Mouse (Mus musculus) kidney, postnatal 0 days (tissue): Measurements from ENCODE around the gene Cntnap2. TPM values are rescaled to one million over a fixed set of nuclear protein-coding genes. Genes with fewer than 3 reads are reported as not detected.
"Not testable (repeated sequence)": the region's sequence is repeated elsewhere in the genome, so short reads cannot be mapped to it uniquely, and the experiment has no call there.

Experiments used
- ATAC-seq: fragments of 200-750 bp; cut with Nextera tagmentation; replicated peaks from 2 replicates; pipeline ENCODE4 v1.8.0; 2017; ENCODE audit warnings: low read depth, moderate number of reproducible peaks, moderate TSS enrichment, moderate library complexity; ENCODE audit not compliant: low FRiP score
- DNase-seq: peaks from one replicate; pipeline ENCODE4 v3.0.0-alpha.2; 2016; ENCODE audit warnings: low spot score
- H3K27ac ChIP-seq: fragments of 300-500 bp; sonication (generic); 2 replicates; pipeline ENCODE4 v1.5.1; 2014; ENCODE audit warnings: mild to moderate bottlenecking
- H3K27me3 ChIP-seq: fragments of 300-500 bp; sonication (generic); 2 replicates; pipeline ENCODE4 v1.6.1; 2014; ENCODE audit warnings: low read length, mixed read lengths; ENCODE audit not compliant: insufficient read depth
- H3K36me3 ChIP-seq: fragments of 300-500 bp; sonication (generic); 2 replicates; pipeline ENCODE4 v1.6.1; 2014; ENCODE audit warnings: low read length, mixed read lengths; ENCODE audit not compliant: insufficient read depth
- H3K4me1 ChIP-seq: fragments of 300-500 bp; sonication (generic); replicated peaks from 2 replicates; pipeline ENCODE4 v1.6.1; 2014; ENCODE audit warnings: antibody characterized with exemption, low read length, mixed read lengths; ENCODE audit not compliant: insufficient read depth
- H3K4me2 ChIP-seq: fragments of 300-500 bp; sonication (generic); 2 replicates; pipeline ENCODE4 v1.6.1; 2014; ENCODE audit warnings: mild to moderate bottlenecking, low read length, moderate library complexity, mixed read lengths
- H3K4me3 ChIP-seq: fragments of 300-500 bp; sonication (generic); replicated peaks from 2 replicates; pipeline ENCODE4 v1.5.1; 2014; ENCODE audit warnings: low read depth, low read length
- H3K9ac ChIP-seq: fragments of 300-500 bp; sonication (generic); 2 replicates; pipeline ENCODE4 v1.6.1; 2014; ENCODE audit warnings: low read depth, low read length
- H3K9me3 ChIP-seq: fragments of 300-500 bp; sonication (generic); replicated peaks from 2 replicates; pipeline ENCODE4 v1.6.1; 2016; ENCODE audit warnings: low read length, inconsistent platforms, mixed read lengths
- CTCF ChIP-seq: IDR thresholded peaks from 2 replicates; pipeline ENCODE4 v1.5.1; 2016; ENCODE audit warnings: antibody characterized with exemption, low read depth, mild to moderate bottlenecking, moderate library complexity
- WGBS: fragments of 180-500 bp; shearing (Covaris S2); extraction: QIAGEN DNeasy Blood & Tissue Kit; methylation state at CpG from one replicate; pipeline ENCODE4 v1.1.7; 2014; 5-methylcytosine and 5-hydroxymethylcytosine counted together
- polyA plus RNA-seq: library from polyadenylated mRNA; unstranded; fragments of >200 nt; fragmentation: Nextera tagmentation; extraction: Ambion mirVana; gene quantifications from 2 replicates; pipeline ENCODE4 v1.2.1, GENCODE M21; 2015

Gene Cntnap2
- polyA plus RNA-seq, 1 experiment from 2014 or later = 2.8 TPM

DNA sequence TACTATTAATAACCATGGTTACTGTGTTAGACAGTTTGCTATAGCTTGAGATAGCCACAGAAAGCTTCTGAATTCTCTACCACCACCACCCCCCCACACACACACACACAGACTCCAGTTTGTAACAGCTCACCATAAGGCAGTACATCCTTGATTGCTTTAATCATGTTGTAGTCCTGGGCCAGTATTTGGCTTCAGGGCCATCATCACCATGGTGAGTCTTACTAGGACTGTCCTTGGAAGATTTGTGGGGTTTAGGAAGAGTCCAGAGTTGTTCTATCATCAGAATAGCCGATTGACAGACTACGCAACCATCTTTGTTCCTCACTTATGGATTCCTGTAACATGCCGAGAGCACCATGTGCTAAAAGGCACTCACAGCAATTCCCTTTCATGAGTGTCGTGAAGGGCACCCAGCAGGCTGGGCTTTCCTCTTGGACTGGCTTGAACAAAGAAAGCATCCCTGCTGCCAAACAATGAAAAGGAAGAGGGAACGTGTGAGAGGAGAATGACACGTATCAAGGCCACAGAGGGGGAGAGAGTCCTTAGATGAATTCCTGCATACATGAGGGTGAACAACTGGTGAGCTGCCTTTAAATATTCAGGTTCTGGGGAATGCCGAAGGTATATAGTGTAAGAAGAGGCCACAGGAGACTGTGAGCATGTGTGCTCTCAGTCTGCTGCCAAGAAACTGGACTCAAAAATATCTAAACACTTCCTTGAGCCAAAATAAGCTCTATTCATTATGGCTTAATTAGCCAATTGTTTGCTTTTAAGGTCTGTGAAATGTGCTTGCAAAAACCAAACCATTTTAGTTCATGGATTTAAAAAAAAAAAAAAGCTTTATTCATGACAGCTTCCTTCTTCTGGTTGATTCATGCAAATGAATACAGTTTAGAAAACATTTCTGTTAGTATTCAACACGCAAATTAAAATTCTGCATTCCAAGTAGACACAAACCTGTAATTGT lies 2213.7 kb downstream of the Cntnap2 start:
- H3K27ac ChIP-seq = no peak overlapping the region
- no peaks in the 10 kb centered on the region for H3K4me1 ChIP-seq
- TF ChIP-seq CTCF = no peak
- H3K9me3 ChIP-seq = no peaks in the 10 kb centered on the region
- DNase-seq (peak; percentile 49), ATAC-seq (no peak)
- H3K27me3 ChIP-seq = no peaks in the 10 kb centered on the region
- H3K4me2 ChIP-seq = no peak overlapping the region
- no peak overlapping the region for H3K9ac ChIP-seq
- WGBS = 62% methylated on average over 8 of the region's 8 CpGs
- no peaks in the 10 kb centered on the region for H3K36me3 ChIP-seq
- no peak overlapping the region for H3K4me3 ChIP-seq

DNA sequence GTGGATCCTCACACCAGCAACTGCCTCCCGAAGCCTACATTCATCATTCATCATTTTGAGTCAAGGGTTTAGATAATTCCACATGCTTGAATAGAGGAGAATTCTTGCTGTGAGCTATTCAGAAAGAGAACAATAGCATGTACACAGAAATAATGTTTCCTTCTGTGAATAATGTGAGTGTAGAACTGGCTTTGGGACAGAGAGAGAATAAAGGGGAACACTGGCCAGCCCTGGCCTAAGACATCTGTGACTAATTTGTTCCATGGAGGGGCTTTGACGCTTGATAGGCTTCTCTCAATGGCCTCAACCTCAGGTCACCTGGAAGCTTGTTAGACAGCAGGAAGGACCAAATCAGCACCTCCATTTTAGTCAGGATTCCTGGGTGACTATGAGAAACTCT lies 2215.9 kb downstream of the Cntnap2 start:
- no peaks in the 10 kb centered on the region for H3K36me3 ChIP-seq
- 76% methylated on average over 2 of the region's 2 CpGs for WGBS
- no peak overlapping the region for H3K4me2 ChIP-seq
- ATAC-seq = no peak
- no peaks in the 10 kb centered on the region for H3K4me1 ChIP-seq
- no peak overlapping the region for H3K27ac ChIP-seq
- no peak for TF ChIP-seq CTCF
- H3K9ac ChIP-seq = no peak overlapping the region
- no peaks in the 10 kb centered on the region for H3K9me3 ChIP-seq
- H3K4me3 ChIP-seq = no peak overlapping the region
- H3K27me3 ChIP-seq = no peaks in the 10 kb centered on the region
- DNase-seq = no peak

DNA sequence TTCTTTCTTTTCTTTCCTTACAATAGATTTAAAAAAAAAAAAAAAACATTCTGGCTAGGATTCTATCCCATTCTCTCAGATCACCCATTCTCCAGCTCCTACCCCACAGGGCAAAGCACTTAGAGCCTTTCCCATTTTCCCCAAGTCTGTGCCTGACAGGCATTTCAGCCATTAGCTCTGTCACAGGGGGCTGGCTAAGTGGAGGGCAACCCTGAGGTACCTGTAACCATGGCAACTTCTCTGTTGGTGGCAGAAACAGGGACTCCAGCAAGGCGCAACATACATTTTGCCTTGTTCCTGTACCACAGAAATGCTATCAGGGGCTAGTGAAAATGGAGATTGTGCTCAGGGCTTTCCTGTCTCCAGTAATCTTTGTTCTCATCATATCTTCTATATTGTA lies 2220.0 kb downstream of the Cntnap2 start:
- H3K27ac ChIP-seq = no peak overlapping the region
- H3K4me3 ChIP-seq = no peak overlapping the region
- H3K9ac ChIP-seq = no peak overlapping the region
- WGBS = 86% methylated on average over 1 of the region's 1 CpGs
- no peaks in the 10 kb centered on the region for H3K9me3 ChIP-seq
- no peak for ATAC-seq
- no peak overlapping the region for H3K4me2 ChIP-seq
- H3K27me3 ChIP-seq = no peaks in the 10 kb centered on the region
- H3K36me3 ChIP-seq = no peaks in the 10 kb centered on the region
- no peak for DNase-seq
- H3K4me1 ChIP-seq = no peaks in the 10 kb centered on the region
- no peak for TF ChIP-seq CTCF

DNA sequence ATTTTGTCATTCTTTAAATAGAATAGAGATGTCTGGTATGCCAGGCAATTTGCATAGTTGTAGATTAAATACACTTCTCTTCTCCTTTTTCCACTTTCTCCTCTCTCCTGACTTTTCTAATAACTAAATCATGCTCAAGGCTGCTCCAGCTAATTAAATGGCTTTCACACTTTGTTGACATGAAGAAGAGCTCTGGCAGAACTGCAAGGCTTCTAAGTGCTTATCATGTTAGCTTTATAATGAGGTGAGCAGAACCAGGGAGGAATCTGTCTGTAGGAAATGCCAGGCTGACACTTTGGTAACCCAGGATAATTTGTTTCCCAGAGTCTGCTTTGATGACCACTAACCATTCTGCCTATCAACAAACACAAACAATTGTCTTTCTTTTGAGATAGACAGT lies 2222.4 kb downstream of the Cntnap2 start:
- Histone ChIP-seq H3K4me3 (no peak overlapping the region), H3K27me3 (no peaks in the 10 kb centered on the region), H3K9me3 (no peaks in the 10 kb centered on the region), H3K36me3 (no peaks in the 10 kb centered on the region), H3K27ac (no peak overlapping the region), H3K9ac (no peak overlapping the region), H3K4me1 (0 out of 2 replicates have a peak, but pooled peaks cover 3% of the 10 kb centered on the region), H3K4me2 (no peak overlapping the region)
- no peak for ATAC-seq
- DNase-seq = peak; percentile 46
- no peak for TF ChIP-seq CTCF

DNA sequence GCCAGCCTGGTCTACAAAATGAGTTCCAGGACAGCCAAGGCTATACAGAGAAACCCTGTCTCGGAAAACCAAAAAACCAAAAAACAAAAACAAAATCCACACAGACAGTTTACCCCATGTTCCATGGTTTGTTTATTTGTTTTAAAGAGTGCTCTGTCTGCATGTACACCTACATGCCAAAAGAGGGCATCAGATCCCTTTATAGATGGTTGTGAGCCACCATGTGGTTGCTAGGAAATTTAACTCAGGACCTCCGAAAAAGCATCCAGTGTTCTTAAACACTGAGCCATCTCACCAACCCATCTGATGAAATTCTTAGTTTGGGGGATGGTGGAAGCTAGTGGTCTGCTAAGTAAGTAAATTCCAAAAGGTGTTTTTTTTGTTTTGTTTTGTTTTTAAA lies 2225.6 kb downstream of the Cntnap2 start:
- no peak overlapping the region for H3K4me2 ChIP-seq
- peak; percentile 64 for TF ChIP-seq CTCF
- no peak overlapping the region for H3K4me3 ChIP-seq
- H3K9me3 ChIP-seq = no peaks in the 10 kb centered on the region
- DNase-seq (peak; percentile 21), ATAC-seq (no peak)
- H3K9ac ChIP-seq = no peak overlapping the region
- no peaks in the 10 kb centered on the region for H3K27me3 ChIP-seq
- 0 out of 2 replicates have a peak, but pooled peaks cover 3% of the 10 kb centered on the region for H3K4me1 ChIP-seq
- H3K36me3 ChIP-seq = no peaks in the 10 kb centered on the region
- H3K27ac ChIP-seq = no peak overlapping the region
- 68% methylated on average over 2 of the region's 2 CpGs for WGBS

DNA sequence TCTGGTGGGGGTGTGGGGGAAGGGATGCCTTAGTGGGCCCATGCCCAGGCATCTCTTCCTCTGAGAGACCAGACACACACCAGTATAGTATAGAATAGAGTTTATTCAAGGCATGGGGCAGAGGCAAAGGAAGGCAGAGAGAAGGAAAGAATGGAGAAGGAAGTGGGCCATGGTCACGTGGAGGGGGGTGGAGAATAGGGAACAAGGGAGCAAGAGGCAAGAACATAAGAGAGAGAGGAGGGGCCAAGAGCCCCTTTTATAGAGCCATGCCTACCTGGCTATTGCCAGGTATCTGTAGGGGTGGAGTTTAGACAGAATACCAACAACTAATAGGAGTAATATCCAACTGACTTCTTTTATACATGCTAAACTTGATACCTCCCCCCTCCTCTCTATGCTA lies 2226.6 kb downstream of the Cntnap2 start:
- WGBS = 70% methylated on average over 1 of the region's 1 CpGs
- no peak for ATAC-seq

DNA sequence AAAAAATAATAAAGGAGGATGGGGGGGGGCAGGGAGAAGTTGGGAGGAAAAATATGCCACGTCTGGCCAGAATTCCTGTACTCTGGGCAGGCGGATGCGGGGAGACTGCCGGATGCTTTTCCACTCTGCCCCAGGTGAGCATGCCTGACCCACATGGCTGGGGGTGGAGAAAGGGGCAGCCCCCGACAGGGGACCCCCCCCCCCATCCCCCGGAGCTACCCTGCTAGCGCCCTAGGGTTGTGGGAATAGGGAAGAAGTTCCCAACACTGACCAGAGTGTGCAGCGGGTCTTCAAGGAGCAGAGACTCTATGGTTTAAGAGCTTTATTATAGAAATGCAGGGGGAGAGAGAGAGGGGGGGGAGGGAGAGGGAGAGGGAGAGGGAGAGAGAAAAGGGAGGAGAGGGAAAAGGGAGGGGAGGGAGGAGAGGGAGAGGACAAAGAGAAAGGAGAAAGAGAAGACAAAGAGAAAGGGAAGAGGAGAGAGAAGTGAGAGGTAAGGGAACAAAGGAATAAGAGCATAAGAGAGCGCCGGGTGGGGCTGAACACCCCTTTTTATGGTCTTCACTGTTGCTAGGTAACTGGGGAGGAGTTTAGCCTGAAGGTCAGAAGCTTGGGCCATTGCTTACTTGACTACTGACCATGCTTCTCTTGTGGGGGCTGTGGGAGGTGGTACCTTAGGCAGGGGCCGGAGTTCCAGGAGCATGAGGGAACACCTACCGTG lies 2227.2 kb downstream of the Cntnap2 start:
- H3K9me3 ChIP-seq, H3K4me3 ChIP-seq, ATAC-seq, H3K27ac ChIP-seq, H3K36me3 ChIP-seq, DNase-seq, H3K9ac ChIP-seq, H3K27me3 ChIP-seq, H3K4me1 ChIP-seq: not testable (repeated sequence)
- H3K4me2 ChIP-seq = peak overlapping the region; percentile 15; the same call in 1 of the 2 replicates
- 28% methylated on average over 12 of the region's 12 CpGs for WGBS

More for the DNA sequence above, 2226.6 kb downstream of the Cntnap2 start:
- H3K9me3 ChIP-seq = no peaks in the 10 kb centered on the region
- H3K4me1 ChIP-seq = 0 out of 2 replicates have a peak, but pooled peaks cover 3% of the 10 kb centered on the region
- no peaks in the 10 kb centered on the region for H3K27me3 ChIP-seq
- no peak for DNase-seq
- no peaks in the 10 kb centered on the region for H3K36me3 ChIP-seq
- no peak overlapping the region for H3K4me2 ChIP-seq
- no peak overlapping the region for H3K27ac ChIP-seq
- H3K9ac ChIP-seq = no peak overlapping the region
- no peak overlapping the region for H3K4me3 ChIP-seq
- no peak for TF ChIP-seq CTCF
